Mouse (Mus musculus): Measurements from ENCODE around the gene Slc26a3.
"Not testable (repeated sequence)": the region's sequence is repeated elsewhere in the genome, so short reads cannot be mapped to it uniquely, and the experiment has no call there.

Gene Slc26a3

GRCm38 (mm10) chr12:31404575-31405240 lies 14.0 kb downstream of the Slc26a3 start:
- in situ Hi-C loops (cut with MboI; ENCODE audit: unreplicated experiment in 2 of 2), result no loop called here

GRCm38 (mm10) chr12:31415971-31416370 lies 25.3 kb downstream of the Slc26a3 start:
- in situ Hi-C loops (cut with MboI; ENCODE audit: unreplicated experiment in 2 of 2), result no loop called here

GRCm38 (mm10) chr12:31421901-31422574 lies 31.4 kb downstream of the Slc26a3 start:
- in situ Hi-C loops (cut with MboI; ENCODE audit: unreplicated experiment in 2 of 2), result no loop called here

- in situ Hi-C loops (cut with MboI; ENCODE audit: unreplicated experiment in 2 of 2), result no loop called here
Measured at GRCm38 (mm10) chr12:31437791-31438190, 47.1 kb downstream of the Slc26a3 start.

GRCm38 (mm10) chr12:31439612-31440011 lies 48.9 kb downstream of the Slc26a3 start:
- in situ Hi-C loops (cut with MboI; ENCODE audit: unreplicated experiment in 2 of 2), result no loop called here

GRCm38 (mm10) chr12:31444131-31444546 lies 53.5 kb downstream of the Slc26a3 start:
- in situ Hi-C loops (cut with MboI; ENCODE audit: unreplicated experiment in 2 of 2), result no loop called here

- in situ Hi-C loops (cut with MboI; ENCODE audit: unreplicated experiment in 2 of 2), result no loop called here
Measured at GRCm38 (mm10) chr12:31444827-31445226, 54.2 kb downstream of the Slc26a3 start.

- in situ Hi-C loops (cut with MboI; ENCODE audit: unreplicated experiment in 2 of 2), result no loop called here
Measured at GRCm38 (mm10) chr12:31449341-31449740, 58.7 kb downstream of the Slc26a3 start.

GRCm38 (mm10) chr12:31456271-31456670 lies 65.6 kb downstream of the Slc26a3 start:
- in situ Hi-C loops (cut with MboI; ENCODE audit: unreplicated experiment in 2 of 2), result loop anchor here in 1 of 2 experiments (10.0 kb wide), 1 partner anchor 71 kb away; no protein-coding TSS in a partner anchor

- in situ Hi-C loops (cut with MboI; ENCODE audit: unreplicated experiment in 2 of 2), result loop anchor here in 1 of 2 experiments (10.0 kb wide), 1 partner anchor 74 kb away; no protein-coding TSS in a partner anchor
Measured at GRCm38 (mm10) chr12:31458474-31458873, 67.8 kb downstream of the Slc26a3 start.

GRCm38 (mm10) chr12:31460270-31460669 lies 69.6 kb downstream of the Slc26a3 start:
- in situ Hi-C loops (cut with MboI; ENCODE audit: unreplicated experiment in 2 of 2), result not testable (repeated sequence)

GRCm38 (mm10) chr12:31461371-31461770 lies 70.7 kb downstream of the Slc26a3 start:
- in situ Hi-C loops (cut with MboI; ENCODE audit: unreplicated experiment in 2 of 2), result no loop called here

GRCm38 (mm10) chr12:31462615-31463014 lies 71.9 kb downstream of the Slc26a3 start:
- in situ Hi-C loops (cut with MboI; ENCODE audit: unreplicated experiment in 2 of 2), result no loop called here

GRCm38 (mm10) chr12:31478182-31478581 lies 87.5 kb downstream of the Slc26a3 start:
- in situ Hi-C loops (cut with MboI; ENCODE audit: unreplicated experiment in 2 of 2), result loop anchor here in 1 of 2 experiments (25.0 kb wide), 1 partner anchor 709 kb away; no protein-coding TSS in a partner anchor

GRCm38 (mm10) chr12:31486431-31486830 lies 95.8 kb downstream of the Slc26a3 start:
- in situ Hi-C loops (cut with MboI; ENCODE audit: unreplicated experiment in 2 of 2), result loop anchor here in 1 of 2 experiments (25.0 kb wide), 1 partner anchor 701 kb away; no protein-coding TSS in a partner anchor

- in situ Hi-C loops (cut with MboI; ENCODE audit: unreplicated experiment in 2 of 2), result loop anchor here (10.0 to 25.0 kb wide), 3 partner anchors 114 to 696 kb away; no protein-coding TSS in a partner anchor
Measured at GRCm38 (mm10) chr12:31498936-31499313, 108.3 kb downstream of the Slc26a3 start.

- in situ Hi-C loops (cut with MboI; ENCODE audit: unreplicated experiment in 2 of 2), result loop anchor here (10.0 to 25.0 kb wide), 8 partner anchors 115 to 888 kb away; partner anchors contain the start of genes Bcap29 (in 1 of the 2), Ccdc71l (in 1 of the 2) and Gpr22 (in 1 of the 2)
Measured at GRCm38 (mm10) chr12:31499314-31500131, 108.9 kb downstream of the Slc26a3 start, which contains the start of gene Cbll1. Gene Cbll1, minus strand, starts transcription at chr12:31499616.

- in situ Hi-C loops (cut with MboI; ENCODE audit: unreplicated experiment in 2 of 2), result loop anchor here (10.0 to 25.0 kb wide), 5 partner anchors 125 to 887 kb away; partner anchors contain the start of genes Bcap29 (in 1 of the 2), Ccdc71l (in 1 of the 2) and Gpr22 (in 1 of the 2)
Measured at GRCm38 (mm10) chr12:31500196-31500595, 109.5 kb downstream of the Slc26a3 start.

- in situ Hi-C loops (cut with MboI; ENCODE audit: unreplicated experiment in 2 of 2), result loop anchor here (10.0 to 25.0 kb wide), 5 partner anchors 126 to 886 kb away; partner anchors contain the start of genes Bcap29 (in 1 of the 2), Ccdc71l (in 1 of the 2) and Gpr22 (in 1 of the 2)
Measured at GRCm38 (mm10) chr12:31501266-31501665, 110.6 kb downstream of the Slc26a3 start.

GRCm38 (mm10) chr12:31503211-31503610 lies 112.5 kb downstream of the Slc26a3 start:
- in situ Hi-C loops (cut with MboI; ENCODE audit: unreplicated experiment in 2 of 2), result loop anchor here (10.0 to 25.0 kb wide), 5 partner anchors 128 to 884 kb away; partner anchors contain the start of genes Bcap29 (in 1 of the 2), Ccdc71l (in 1 of the 2) and Gpr22 (in 1 of the 2)

Data from v-Abl transformed pro-B cells (cell line).